Comparison of ENCODE assay signal across 1 mouse cellular context in the genomic region with DNA sequence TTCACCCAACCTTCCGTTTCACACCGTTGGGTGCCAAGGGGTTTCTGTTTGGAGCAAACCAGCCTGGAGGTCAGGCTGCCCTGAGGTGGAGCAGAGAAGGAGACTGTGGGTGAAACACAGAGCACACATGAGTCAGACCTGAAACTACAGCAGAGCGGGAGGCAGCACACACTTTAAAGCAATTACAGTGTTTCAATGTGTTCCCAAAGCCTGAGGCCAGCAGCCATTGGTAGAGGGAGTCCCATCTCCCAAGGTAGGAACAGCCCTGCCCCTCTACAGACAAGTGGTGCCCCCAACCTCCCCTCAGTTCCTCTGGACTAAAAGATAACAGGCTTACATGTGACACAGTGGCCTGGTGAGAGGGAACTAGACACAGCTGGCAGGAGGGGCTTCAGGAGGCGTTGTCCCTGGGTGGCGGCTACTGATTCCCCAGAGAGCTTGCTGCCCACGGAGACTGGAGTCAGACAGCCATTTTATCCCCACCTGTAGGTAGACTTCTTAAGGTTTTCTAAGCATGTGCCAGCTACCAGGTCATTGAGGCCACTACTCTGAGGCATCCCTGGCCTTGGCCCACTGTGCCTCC.
TF ChIP-seq lines count a peak whose summit lies in the region.

No protein-coding gene starts in this region.

TF ChIP-seq in MEL, 35 proteins besides CTCF, POLR2A, EP300 and RAD21:
- TF ChIP-seq MAX (IDR thresholded peaks at IDR 0.05; ENCODE audit: low read length) (no peak; the same call in 1 of the 2 replicates), ZKSCAN1 (IDR thresholded peaks at IDR 0.05; ENCODE audit: low read depth, low read length) (no peak), UBTF (IDR thresholded peaks at IDR 0.05; ENCODE audit: borderline replicate concordance, insufficient read depth, low read depth, low read length) (no peak), MXI1 (IDR thresholded peaks at IDR 0.05; ENCODE audit: low read depth, low read length) (peak; percentile 31; the same call in 1 of the 2 replicates), ETS1 (IDR thresholded peaks at IDR 0.05; ENCODE audit: low read depth, low read length) (peak; percentile 93), ZNF384 (IDR thresholded peaks at IDR 0.05; ENCODE audit: low read depth, low read length) (no peak), POLR2AphosphoS5 (IDR thresholded peaks at IDR 0.05; ENCODE audit: borderline replicate concordance, low read depth, low read length) (no peak), ZC3H11A (IDR thresholded peaks at IDR 0.05; ENCODE audit: low read depth, low read length) (no peak), TCF12 (IDR thresholded peaks at IDR 0.05; ENCODE audit: low read depth, low read length) (peak; percentile 86), TAL1 (IDR thresholded peaks at IDR 0.05; ENCODE audit: low read length) (peak; percentile 82), GABPA (IDR thresholded peaks at IDR 0.05; ENCODE audit: low read depth, low read length) (no peak), BHLHE40 (IDR thresholded peaks at IDR 0.05; ENCODE audit: borderline replicate concordance, low read depth, low read length) (peak; percentile 79; the same call in 1 of the 2 replicates), MAZ (IDR thresholded peaks at IDR 0.05; ENCODE audit: low read depth, low read length) (peak; percentile 91), E2F4 (IDR thresholded peaks at IDR 0.05; ENCODE audit: borderline replicate concordance, low read depth, low read length) (no peak), MYC (IDR thresholded peaks at IDR 0.05; ENCODE audit: low read depth, low read length) (0 out of 2 replicates have a peak, but pooled peaks have one; percentile 38), USF1 (IDR thresholded peaks at IDR 0.05; ENCODE audit: low read depth, low read length) (peak; percentile 74), NELFE (IDR thresholded peaks at IDR 0.05; ENCODE audit: low read depth, low read length) (no peak), CHD1 (IDR thresholded peaks at IDR 0.05; ENCODE audit: low read depth, low read length) (0 out of 2 replicates have a peak, but pooled peaks have one; percentile 37), HCFC1 (IDR thresholded peaks at IDR 0.05; ENCODE audit: low read depth, low read length) (0 out of 2 replicates have a peak, but pooled peaks have one; percentile 44), NRF1 (IDR thresholded peaks at IDR 0.05; ENCODE audit: insufficient read depth, low read depth, low read length, poor library complexity, severe bottlenecking) (no peak), ZMIZ1 (IDR thresholded peaks at IDR 0.05; ENCODE audit: low read depth, low read length) (no peak), MEF2A (IDR thresholded peaks at IDR 0.05; ENCODE audit: extremely low read depth, insufficient replicate concordance, low read depth, low read length, poor library complexity, severe bottlenecking) (no peak), USF2 (IDR thresholded peaks at IDR 0.05; ENCODE audit: borderline replicate concordance in 1 of 2, insufficient read depth in 1 of 2, low read depth in 1 of 2, low read length in 2 of 2) (no peak), SMC3 (IDR thresholded peaks at IDR 0.05; ENCODE audit: low read depth, low read length) (no peak), ELF1 (IDR thresholded peaks at IDR 0.05; ENCODE audit: low read depth, low read length) (no peak), SIN3A (IDR thresholded peaks at IDR 0.05; ENCODE audit: low read length) (peak; percentile 78), RCOR1 (IDR thresholded peaks at IDR 0.05; ENCODE audit: low read depth, low read length) (no peak), MYB (IDR thresholded peaks at IDR 0.05; ENCODE audit: low read depth, low read length) (no peak), CHD2 (IDR thresholded peaks at IDR 0.05; ENCODE audit: low read length) (no peak), MAFK (IDR thresholded peaks at IDR 0.05; ENCODE audit: borderline replicate concordance, low read depth, low read length) (no peak), GATA1 (IDR thresholded peaks at IDR 0.05; ENCODE audit: low read depth, low read length) (peak; percentile 65), KAT2A (conservative IDR thresholded peaks at IDR 0.05; ENCODE audit: low read depth, low read length) (no peak), TBP (IDR thresholded peaks at IDR 0.05; ENCODE audit: low read depth, low read length) (no peak), POLR2AphosphoS2 (IDR thresholded peaks at IDR 0.05; ENCODE audit: low read length) (no peak), JUND (IDR thresholded peaks at IDR 0.05; ENCODE audit: low read depth, low read length) (no peak)
